Mouse (Mus musculus): Measurements from ENCODE around the gene Ercc1.

Ercc1 gene

GRCm38 (mm10) chr7:19308454-19309277, 35.9 kb upstream of the Ercc1 start:
- in situ Hi-C loops (cut with MboI, MseI) = loop anchor here (5.0 to 10.0 kb wide), 2 partner anchors 34 to 56 kb away; partner anchors contain the start of gene Ercc1 (in 2 of the 2)

GRCm38 (mm10) chr7:19309278-19309883, 35.2 kb upstream of the Ercc1 start:
- in situ Hi-C loops (cut with MboI, MseI) = loop anchor here (5.0 to 10.0 kb wide), 2 partner anchors 33 to 55 kb away; partner anchors contain the start of gene Ercc1 (in 2 of the 2)

GRCm38 (mm10) chr7:19309884-19310641, 34.5 kb upstream of the Ercc1 start, which contains the start of gene Fosb:
Fosb (minus strand) TSS chr7:19310051.
- in situ Hi-C loops (cut with MboI, MseI) = loop anchor here (5.0 to 10.0 kb wide), 2 partner anchors 32 to 55 kb away; partner anchors contain the start of gene Ercc1 (in 2 of the 2)

- in situ Hi-C loops (cut with MboI, MseI) = no loop called here
Observed at GRCm38 (mm10) chr7:19311991-19312390, 32.6 kb upstream of the Ercc1 start.

- in situ Hi-C loops (cut with MboI, MseI) = no loop called here
Observed at GRCm38 (mm10) chr7:19314033-19314432, 30.5 kb upstream of the Ercc1 start.

- in situ Hi-C loops (cut with MboI, MseI) = no loop called here
Observed at GRCm38 (mm10) chr7:19316451-19317161, 28.0 kb upstream of the Ercc1 start.

GRCm38 (mm10) chr7:19318201-19318600, 26.4 kb upstream of the Ercc1 start:
- in situ Hi-C loops (cut with MboI, MseI) = no loop called here

GRCm38 (mm10) chr7:19318676-19319075, 25.9 kb upstream of the Ercc1 start:
- in situ Hi-C loops (cut with MboI, MseI) = no loop called here

- in situ Hi-C loops (cut with MboI, MseI) = no loop called here
Observed at GRCm38 (mm10) chr7:19319458-19319857, 25.1 kb upstream of the Ercc1 start.

- in situ Hi-C loops (cut with MboI, MseI) = loop anchor here in 1 of 2 experiments (10.0 kb wide), 1 partner anchor 605 kb away; the partner anchor contains the start of gene Pvr
Observed at GRCm38 (mm10) chr7:19319906-19320305, 24.7 kb upstream of the Ercc1 start.

GRCm38 (mm10) chr7:19320637-19321036, 23.9 kb upstream of the Ercc1 start:
- in situ Hi-C loops (cut with MboI, MseI) = loop anchor here in 1 of 2 experiments (10.0 kb wide), 1 partner anchor 604 kb away; the partner anchor contains the start of gene Pvr

- in situ Hi-C loops (cut with MboI, MseI) = loop anchor here in 1 of 2 experiments (10.0 kb wide), 1 partner anchor 603 kb away; the partner anchor contains the start of gene Pvr
Observed at GRCm38 (mm10) chr7:19321464-19321863, 23.1 kb upstream of the Ercc1 start.

GRCm38 (mm10) chr7:19322489-19322888, 22.1 kb upstream of the Ercc1 start:
- in situ Hi-C loops (cut with MboI, MseI) = loop anchor here in 1 of 2 experiments (10.0 kb wide), 1 partner anchor 602 kb away; the partner anchor contains the start of gene Pvr

GRCm38 (mm10) chr7:19324221-19324620, 20.4 kb upstream of the Ercc1 start:
- in situ Hi-C loops (cut with MboI, MseI) = loop anchor here in 1 of 2 experiments (10.0 kb wide), 1 partner anchor 601 kb away; the partner anchor contains the start of gene Pvr

GRCm38 (mm10) chr7:19325262-19326199, 19.0 kb upstream of the Ercc1 start:
- in situ Hi-C loops (cut with MboI, MseI) = loop anchor here in 1 of 2 experiments (10.0 kb wide), 1 partner anchor 599 kb away; the partner anchor contains the start of gene Pvr

GRCm38 (mm10) chr7:19326359-19326758, 18.2 kb upstream of the Ercc1 start:
- in situ Hi-C loops (cut with MboI, MseI) = loop anchor here in 1 of 2 experiments (10.0 kb wide), 1 partner anchor 598 kb away; the partner anchor contains the start of gene Pvr

GRCm38 (mm10) chr7:19327128-19327527, 17.4 kb upstream of the Ercc1 start:
- in situ Hi-C loops (cut with MboI, MseI) = loop anchor here in 1 of 2 experiments (10.0 kb wide), 1 partner anchor 598 kb away; the partner anchor contains the start of gene Pvr

- in situ Hi-C loops (cut with MboI, MseI) = loop anchor here in 1 of 2 experiments (10.0 kb wide), 1 partner anchor 597 kb away; the partner anchor contains the start of gene Pvr
Observed at GRCm38 (mm10) chr7:19327782-19328181, 16.8 kb upstream of the Ercc1 start.

GRCm38 (mm10) chr7:19328425-19328824, 16.2 kb upstream of the Ercc1 start:
- in situ Hi-C loops (cut with MboI, MseI) = loop anchor here in 1 of 2 experiments (10.0 kb wide), 1 partner anchor 596 kb away; the partner anchor contains the start of gene Pvr

All from T-helper 17 cell (primary cell).